Mouse (Mus musculus) embryo, embryonic 9.5 days (tissue): ENCODE results near the gene Ttc8.

ENCODE experiments used
- DNase-seq: peaks from one replicate; pipeline ENCODE4 v3.0.0-alpha.2; 2017; ENCODE audit errors: extremely low spot score

The Ttc8 gene

GRCm38 (mm10) chr12:98973461-98973860 is 53.1 kb downstream of the Ttc8 start:
- no peak for DNase-seq

GRCm38 (mm10) chr12:98974157-98974804 is 53.9 kb downstream of the Ttc8 start:
- DNase-seq = no peak

GRCm38 (mm10) chr12:98981081-98981480 is 60.7 kb downstream of the Ttc8 start:
- no peak for DNase-seq

- DNase-seq = no peak
Measured at GRCm38 (mm10) chr12:98984785-98985184, 64.4 kb downstream of the Ttc8 start.

GRCm38 (mm10) chr12:98991076-98991829 is 70.9 kb downstream of the Ttc8 start:
- DNase-seq = no peak

GRCm38 (mm10) chr12:98991830-98992216 is 71.4 kb downstream of the Ttc8 start:
- DNase-seq = no peak

GRCm38 (mm10) chr12:98993736-98994135 is 73.4 kb downstream of the Ttc8 start:
- DNase-seq = no peak

GRCm38 (mm10) chr12:98994366-98994765 is 74.0 kb downstream of the Ttc8 start:
- no peak for DNase-seq

GRCm38 (mm10) chr12:98995881-98996280 is 75.5 kb downstream of the Ttc8 start:
- no peak for DNase-seq

GRCm38 (mm10) chr12:98996581-98996988 is 76.2 kb downstream of the Ttc8 start:
- no peak for DNase-seq

GRCm38 (mm10) chr12:98997046-98997445 is 76.7 kb downstream of the Ttc8 start:
- no peak for DNase-seq

- no peak for DNase-seq
Measured at GRCm38 (mm10) chr12:98998662-98999428, 78.5 kb downstream of the Ttc8 start.

GRCm38 (mm10) chr12:99000310-99000709 is 79.9 kb downstream of the Ttc8 start:
- DNase-seq = no peak

GRCm38 (mm10) chr12:99003046-99003445 is 82.7 kb downstream of the Ttc8 start:
- DNase-seq = no peak

GRCm38 (mm10) chr12:99004752-99005151 is 84.4 kb downstream of the Ttc8 start:
- DNase-seq = no peak

- DNase-seq = no peak
Measured at GRCm38 (mm10) chr12:99008786-99009185, 88.4 kb downstream of the Ttc8 start.

GRCm38 (mm10) chr12:99009430-99009829 is 89.1 kb downstream of the Ttc8 start:
- no peak for DNase-seq

GRCm38 (mm10) chr12:99010044-99010443 is 89.7 kb downstream of the Ttc8 start:
- no peak for DNase-seq

- peak; percentile 74 for DNase-seq
Measured at GRCm38 (mm10) chr12:99011161-99011861, 90.9 kb downstream of the Ttc8 start.

- DNase-seq = no peak
Measured at GRCm38 (mm10) chr12:99015870-99016269, 95.5 kb downstream of the Ttc8 start.

- DNase-seq = no peak
Measured at GRCm38 (mm10) chr12:99024430-99024960, 104.1 kb downstream of the Ttc8 start.

- DNase-seq = no peak
Measured at GRCm38 (mm10) chr12:99026291-99026690, 105.9 kb downstream of the Ttc8 start.
